Mouse (Mus musculus): ENCODE data around the gene Grik1.

The Grik1 gene

GRCm38 (mm10) chr16:88142136-88142535 lies 147.9 kb downstream of the Grik1 start:
- DNase-seq (ENCODE audit: low spot score): no peak

GRCm38 (mm10) chr16:88141594-88141993 lies 148.5 kb downstream of the Grik1 start:
- no peak for DNase-seq (ENCODE audit: low spot score)

GRCm38 (mm10) chr16:88138913-88139312 lies 151.2 kb downstream of the Grik1 start:
- DNase-seq (ENCODE audit: low spot score): no peak

DNA sequence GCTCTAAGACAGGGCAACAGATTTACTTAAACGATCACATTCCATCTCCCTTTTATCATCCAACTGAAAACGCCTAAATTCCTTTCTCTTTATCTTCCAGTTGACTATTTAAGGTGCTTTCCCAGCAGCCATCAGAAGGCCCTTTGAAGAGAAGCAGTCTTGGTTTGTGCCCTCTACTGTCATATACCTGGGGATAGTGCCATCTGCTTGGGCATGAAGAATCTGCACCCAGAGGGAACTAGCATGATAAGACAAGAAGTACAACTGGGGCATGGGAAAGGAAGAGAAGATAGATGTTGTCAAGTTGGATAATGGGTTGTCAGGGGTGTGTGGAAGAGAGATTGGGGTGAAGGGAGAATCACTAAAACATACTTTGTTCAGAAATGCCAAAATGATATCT lies 157.1 kb downstream of the Grik1 start:
- no peak for DNase-seq (ENCODE audit: low spot score)

- DNase-seq (ENCODE audit: low spot score): no peak
Observed at GRCm38 (mm10) chr16:88131103-88131502, 159.0 kb downstream of the Grik1 start.

DNA sequence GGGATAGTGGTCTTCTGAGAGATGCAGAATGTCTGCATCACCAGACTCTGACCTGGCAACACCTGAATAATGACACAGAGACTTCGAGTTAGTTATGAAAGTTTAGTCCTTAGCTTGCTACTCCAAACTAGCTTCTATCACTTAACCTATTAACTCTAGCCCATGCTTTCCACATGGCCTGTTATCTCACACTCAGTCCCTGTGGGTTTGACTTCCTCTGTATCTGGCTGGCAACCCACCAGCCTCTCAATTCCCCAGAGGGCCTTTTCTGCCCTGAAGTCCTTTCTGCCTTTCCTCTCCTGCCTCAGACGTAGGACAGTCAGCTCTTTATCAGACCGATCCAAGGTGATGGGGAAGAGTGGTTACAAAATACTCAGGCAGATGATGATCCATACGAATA lies 165.0 kb downstream of the Grik1 start:
- DNase-seq (ENCODE audit: low spot score): no peak

- DNase-seq (ENCODE audit: low spot score): peak; percentile 10
Observed at GRCm38 (mm10) chr16:88112551-88113138, 177.4 kb downstream of the Grik1 start.

GRCm38 (mm10) chr16:88111459-88111858 lies 178.6 kb downstream of the Grik1 start:
- DNase-seq (ENCODE audit: low spot score): no peak

GRCm38 (mm10) chr16:88094206-88094789 lies 195.8 kb downstream of the Grik1 start:
- no peak for DNase-seq (ENCODE audit: low spot score)

DNA sequence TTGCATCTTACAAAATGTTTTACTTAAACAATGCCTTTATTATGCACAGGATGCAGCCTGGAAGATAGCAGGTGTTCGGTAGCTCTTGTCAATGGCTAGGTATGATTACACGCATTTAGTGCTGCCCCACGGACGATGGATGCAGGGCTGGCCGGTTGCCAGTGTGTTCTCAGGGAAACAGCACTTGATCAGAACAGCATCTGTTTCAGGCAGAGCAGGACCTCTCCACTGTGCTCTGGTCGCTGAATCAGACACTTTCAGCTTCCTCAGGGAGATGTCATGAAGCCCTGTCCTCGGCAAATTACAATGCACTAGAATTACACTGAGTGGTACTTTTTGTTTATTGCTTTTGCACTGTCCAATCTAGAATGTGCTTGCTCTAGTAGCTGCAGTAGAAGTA lies 202.8 kb downstream of the Grik1 start:
- no peak for DNase-seq (ENCODE audit: low spot score)

- DNase-seq (ENCODE audit: low spot score): no peak
Observed at GRCm38 (mm10) chr16:88074716-88075115, 215.3 kb downstream of the Grik1 start.

DNA sequence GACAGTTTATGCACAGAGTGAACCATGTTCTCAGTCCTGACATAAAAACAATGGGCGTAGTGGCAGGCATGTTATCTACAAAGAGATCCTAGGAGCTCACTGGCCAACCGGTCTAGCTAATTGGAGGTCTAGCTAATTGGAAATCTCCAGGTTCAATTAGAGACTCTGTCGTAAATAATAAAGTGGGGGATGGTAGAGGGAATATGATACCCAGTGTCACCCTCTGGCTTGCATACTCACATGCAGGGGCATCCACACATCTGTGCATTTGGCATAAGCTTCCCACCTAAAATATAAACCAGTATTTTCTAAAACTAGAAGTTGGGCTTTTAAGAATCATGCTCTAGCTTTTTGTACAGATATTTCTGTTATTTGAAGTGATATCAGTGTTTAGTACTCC lies 229.1 kb downstream of the Grik1 start:
- DNase-seq (ENCODE audit: low spot score): no peak

GRCm38 (mm10) chr16:88048121-88048520 lies 241.9 kb downstream of the Grik1 start:
- no peak for DNase-seq (ENCODE audit: low spot score)

DNA sequence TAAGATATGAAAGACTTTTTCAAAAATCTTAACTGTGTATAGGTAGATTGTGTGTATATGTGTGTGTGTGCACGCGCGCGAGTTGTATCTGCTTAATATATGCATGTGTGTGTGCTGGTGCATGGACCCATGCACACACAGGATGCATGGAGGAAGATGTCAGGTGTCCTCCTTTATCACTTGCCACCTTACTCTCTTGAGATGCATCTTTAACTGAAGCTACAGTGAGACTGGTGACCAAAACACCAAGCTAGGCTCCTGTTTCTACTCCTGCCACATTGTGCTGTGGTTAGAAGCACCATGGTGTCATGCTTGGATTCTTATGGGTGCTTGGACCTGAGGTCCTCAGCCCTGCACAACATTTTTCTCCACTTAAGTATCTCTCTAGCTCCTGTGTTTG lies 245.7 kb downstream of the Grik1 start:
- no peak for DNase-seq (ENCODE audit: low spot score)

GRCm38 (mm10) chr16:88042458-88042857 lies 247.6 kb downstream of the Grik1 start:
- no peak for DNase-seq (ENCODE audit: low spot score)

DNA sequence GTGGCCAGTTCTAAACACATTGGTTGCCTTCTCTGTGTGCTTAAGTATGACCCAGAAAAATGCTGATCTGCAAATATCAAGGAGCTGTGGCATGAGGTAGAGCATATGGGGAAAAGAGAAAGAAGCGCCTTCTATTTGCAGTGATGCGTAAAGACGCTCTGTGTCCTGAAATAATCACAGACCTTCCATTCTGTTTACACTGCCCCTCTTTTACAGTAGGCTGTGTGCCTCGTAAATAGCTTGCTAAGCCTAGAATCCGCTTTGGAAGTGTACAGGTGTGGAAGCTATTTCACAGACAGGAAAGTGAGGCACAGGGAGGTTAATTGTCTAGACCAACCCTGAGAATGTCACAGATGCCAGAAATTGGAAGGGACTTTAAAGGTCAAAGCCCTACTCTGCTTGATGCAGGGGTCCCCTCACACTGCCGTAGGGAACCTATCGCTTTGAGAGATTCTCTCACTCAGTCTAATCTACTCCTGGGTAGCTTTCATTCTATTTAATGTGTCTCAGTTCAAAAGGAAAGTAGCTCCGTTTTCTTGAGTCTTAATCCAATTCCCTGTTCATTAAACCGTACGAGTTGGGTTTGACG lies 251.5 kb downstream of the Grik1 start:
- DNase-seq (ENCODE audit: low spot score): no peak

GRCm38 (mm10) chr16:87988805-87989204 lies 301.3 kb downstream of the Grik1 start:
- DNase-seq (ENCODE audit: low spot score): no peak

DNA sequence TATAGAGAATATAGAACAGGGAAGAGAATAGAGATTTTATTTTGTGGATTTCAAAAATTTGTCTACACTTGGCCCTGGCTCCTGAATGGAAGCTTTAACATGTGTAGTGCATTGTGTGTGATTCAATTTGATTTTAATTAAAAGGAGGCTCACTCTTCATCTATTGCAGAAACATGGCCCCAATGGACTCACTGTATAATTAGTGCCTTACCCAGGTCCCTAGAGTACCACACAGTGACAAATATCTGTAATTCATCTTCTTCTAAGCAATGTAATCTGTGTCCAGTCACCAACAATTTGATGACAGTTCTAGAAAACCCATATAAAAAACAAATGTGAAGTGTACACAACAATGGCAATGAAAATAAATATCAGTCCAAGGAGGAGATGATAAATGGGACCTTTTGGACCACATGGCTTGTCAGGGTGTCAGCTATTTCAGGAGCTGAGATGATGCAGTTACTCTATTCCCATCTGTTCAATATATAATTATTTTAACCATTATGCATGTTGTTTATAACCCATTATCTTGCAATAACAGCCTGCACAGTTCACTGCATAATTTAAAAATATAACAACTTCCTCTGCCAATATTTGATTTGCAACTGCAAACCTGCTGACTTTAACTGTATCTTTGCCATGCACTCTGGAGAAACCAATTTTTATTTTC lies 305.7 kb downstream of the Grik1 start:
- no peak for DNase-seq (ENCODE audit: low spot score)

- no peak for DNase-seq (ENCODE audit: low spot score)
Observed at GRCm38 (mm10) chr16:87974076-87974443, 316.0 kb downstream of the Grik1 start.

GRCm38 (mm10) chr16:87973394-87974075 lies 316.5 kb downstream of the Grik1 start:
- no peak for DNase-seq (ENCODE audit: low spot score)

DNA sequence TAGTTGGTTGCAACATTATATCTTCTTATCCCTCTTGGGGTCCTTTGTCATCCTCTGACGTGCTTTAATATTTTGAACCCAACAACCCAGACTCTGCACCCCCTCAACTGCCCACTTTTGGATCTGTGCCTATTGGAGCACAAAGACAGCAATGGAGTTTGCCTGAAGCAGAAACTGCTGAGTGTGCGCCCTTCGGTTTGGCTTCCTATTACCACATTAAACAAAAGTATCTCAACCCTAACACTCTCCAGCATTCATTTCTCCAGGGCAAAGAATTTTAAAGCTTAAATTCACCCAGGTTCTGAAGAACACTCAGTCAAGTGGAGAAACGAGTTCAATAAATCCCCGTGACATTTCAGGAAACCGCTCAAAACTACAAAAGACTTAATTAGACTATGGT lies 318.2 kb downstream of the Grik1 start:
- DNase-seq (ENCODE audit: low spot score): no peak

DNA sequence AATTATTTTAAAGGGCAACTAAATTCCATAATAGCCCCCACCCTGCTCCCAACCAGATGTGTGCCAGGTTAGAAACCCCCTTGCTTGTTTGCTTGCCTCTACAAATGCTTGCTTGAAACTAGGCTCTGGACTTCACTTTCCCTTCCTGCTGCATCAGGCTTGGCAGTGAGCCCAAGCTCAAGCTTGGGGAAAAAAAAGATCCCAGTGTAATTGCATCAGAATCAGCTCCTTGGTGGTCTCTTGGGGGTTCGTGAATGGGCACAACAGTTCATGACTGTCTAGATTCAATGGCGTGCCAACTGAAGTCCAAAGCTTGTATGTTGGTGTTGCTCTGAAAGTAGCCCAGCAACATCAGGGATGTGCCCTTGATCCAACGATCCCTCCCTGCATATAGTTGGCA lies 320.1 kb downstream of the Grik1 start:
- no peak for DNase-seq (ENCODE audit: low spot score)

DNA sequence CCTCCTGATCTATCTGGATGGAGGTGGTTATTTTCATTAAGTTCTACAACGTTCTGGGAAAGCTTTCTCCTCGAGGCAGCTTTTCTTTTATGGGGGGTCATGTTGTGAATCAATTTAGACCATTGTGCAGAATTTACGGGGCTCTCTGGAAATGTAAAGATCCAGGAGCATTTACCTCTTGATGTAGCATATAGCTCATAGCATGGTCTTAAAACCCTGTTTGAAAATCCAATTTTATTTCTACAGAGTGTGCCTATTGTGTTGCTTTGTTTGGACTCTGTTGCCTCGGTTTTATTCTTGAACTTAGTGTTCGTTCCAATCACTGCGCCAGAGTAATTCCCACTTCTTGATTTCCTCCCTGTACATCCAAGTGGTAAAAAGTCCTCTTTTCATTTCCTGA lies 328.6 kb downstream of the Grik1 start:
- no peak for DNase-seq (ENCODE audit: low spot score)

Measured in testis, postnatal 14 days (tissue).